Mouse (Mus musculus) MEL (cell line): ENCODE measurements around the gene Rep15.

Experiments used
- CHD2 ChIP-seq: IDR thresholded peaks from 2 replicates; pipeline ENCODE4 v1.6.1; 2011; ENCODE audit warnings: low read length, improper control_type of control experiment
- POLR2A ChIP-seq, 2 experiments: IDR thresholded peaks; 2 replicates each; pipeline ENCODE4 v1.6.1; 2011 to 2012; ENCODE audit warnings: low read length in 2 of 2, mild to moderate bottlenecking in 2 of 2, control low read depth in 1 of 2, improper control_type of control experiment in 1 of 2, low read depth in 1 of 2, moderate library complexity in 1 of 2; ENCODE audit not compliant: control insufficient read depth in 1 of 2, insufficient read depth in 1 of 2, poor library complexity in 1 of 2
- RAD21 ChIP-seq: IDR thresholded peaks from 2 replicates; pipeline ENCODE4 v1.6.1; 2011; ENCODE audit warnings: mild to moderate bottlenecking, low read depth, low read length, improper control_type of control experiment

GRCm38 (mm10) chr6:146984569-146984968 is 47.8 kb upstream of the Rep15 start:
- TF ChIP-seq CHD2 (no peak), POLR2A (IDR thresholded peaks at IDR 0.05; ENCODE audit: control insufficient read depth in 1 of 2, insufficient read depth in 1 of 2, low read depth in 1 of 2, low read length in 2 of 2, poor library complexity in 1 of 2) (no peak), RAD21 (no peak)
